Mouse (Mus musculus): ENCODE results near the gene Gcdh. TPM values are rescaled to one million over a fixed set of nuclear protein-coding genes. Genes with fewer than 3 reads are reported as not detected.

Gene Gcdh
- polyA plus RNA-seq, 1 experiment from 2014 or later, result 56.7 TPM

DNA sequence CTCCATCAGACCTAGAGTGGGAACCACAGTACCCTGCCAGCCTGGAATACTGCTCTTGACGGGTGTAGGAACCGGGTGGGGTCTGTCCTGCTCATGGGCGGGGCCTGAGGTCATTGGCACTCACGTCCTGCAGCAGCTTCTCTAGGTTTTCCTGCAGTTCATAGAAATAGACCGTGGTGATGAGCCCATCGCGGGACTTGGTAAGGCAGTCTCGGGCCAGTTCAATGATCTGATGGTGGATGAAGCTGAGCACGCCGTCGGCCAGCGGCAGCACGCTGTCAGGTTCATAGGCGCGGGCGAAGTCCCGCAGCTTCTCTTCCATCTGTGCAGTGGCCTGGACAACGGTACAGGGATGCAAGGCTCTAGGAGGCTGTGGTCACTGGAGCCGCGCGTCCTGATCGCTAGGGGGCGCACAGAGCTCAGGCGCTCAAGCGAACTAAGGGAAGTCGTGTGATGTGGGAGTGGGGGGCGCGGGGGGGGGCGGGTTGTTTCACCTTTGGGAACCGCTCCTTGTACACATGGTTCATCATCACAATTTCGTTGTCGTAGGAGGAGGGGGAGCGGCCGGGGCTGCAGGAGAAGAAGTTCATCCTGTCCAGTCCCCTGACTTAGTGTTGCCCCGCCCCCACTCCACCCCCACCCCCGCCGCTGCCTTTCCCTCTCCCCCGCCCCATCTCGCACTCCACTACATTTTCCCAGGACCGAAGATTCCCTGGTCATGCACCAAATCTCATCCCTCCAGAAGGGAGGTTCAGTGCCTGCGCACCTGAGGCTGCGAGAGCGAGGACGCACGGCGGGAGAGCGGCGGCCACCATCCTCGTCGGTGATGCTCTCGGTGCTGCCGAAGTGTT lies 35.0 kb upstream of the Gcdh start:
- DNase-seq (ENCODE audit: low spot score), result peak; percentile 65
- WGBS, result 5% methylated on average over 52 of the region's 52 CpGs
- ATAC-seq (replicated peaks; ENCODE audit: low FRiP score), result peak; percentile 58; the same call in 1 of the 2 replicates
- peak overlapping the region; percentile 35 for H3K4me3 ChIP-seq (ENCODE audit: low read depth, low read length)
- H3K4me1 ChIP-seq (replicated peaks; ENCODE audit: control insufficient read depth, insufficient read depth, low read length), result peaks cover 6% of the 10 kb centered on the region
- no peak overlapping the region for H3K9ac ChIP-seq (ENCODE audit: low read depth, low read length)
- H3K27ac ChIP-seq (ENCODE audit: low read depth, low read length), result no peak overlapping the region
- no peaks in the 10 kb centered on the region for H3K9me3 ChIP-seq (ENCODE audit: control insufficient read depth, low read length)
- peak overlapping the region; percentile 59 for H3K4me2 ChIP-seq
- H3K27me3 ChIP-seq (replicated peaks; ENCODE audit: control insufficient read depth, insufficient read depth, low read length), result peaks cover 57% of the 10 kb centered on the region
- no peaks in the 10 kb centered on the region for H3K36me3 ChIP-seq (ENCODE audit: control insufficient read depth, insufficient read depth, low read length)

DNA sequence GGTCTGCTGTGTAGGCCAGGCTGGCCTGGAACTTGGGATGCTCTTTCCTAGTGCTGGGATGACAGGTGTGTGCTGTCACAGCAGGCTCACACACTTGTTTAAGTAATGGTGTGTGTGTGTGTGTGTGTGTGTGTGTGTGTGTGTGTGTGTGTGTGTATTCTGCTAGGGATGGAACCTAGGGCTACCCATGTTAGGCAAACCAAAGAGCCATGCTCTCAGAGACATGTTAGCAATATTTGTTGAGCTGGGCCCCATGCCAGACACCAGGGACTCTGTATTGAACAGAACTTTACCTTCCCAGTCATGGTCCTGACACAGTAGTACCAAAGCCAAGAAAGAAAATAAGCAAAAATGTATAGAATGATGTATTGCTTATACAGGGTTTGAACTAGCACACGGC lies 33.8 kb upstream of the Gcdh start:
- H3K27me3 ChIP-seq (replicated peaks; ENCODE audit: control insufficient read depth, insufficient read depth, low read length), result peaks cover 56% of the 10 kb centered on the region
- DNase-seq (ENCODE audit: low spot score) (no peak), ATAC-seq (replicated peaks; ENCODE audit: low FRiP score) (no peak)

DNA sequence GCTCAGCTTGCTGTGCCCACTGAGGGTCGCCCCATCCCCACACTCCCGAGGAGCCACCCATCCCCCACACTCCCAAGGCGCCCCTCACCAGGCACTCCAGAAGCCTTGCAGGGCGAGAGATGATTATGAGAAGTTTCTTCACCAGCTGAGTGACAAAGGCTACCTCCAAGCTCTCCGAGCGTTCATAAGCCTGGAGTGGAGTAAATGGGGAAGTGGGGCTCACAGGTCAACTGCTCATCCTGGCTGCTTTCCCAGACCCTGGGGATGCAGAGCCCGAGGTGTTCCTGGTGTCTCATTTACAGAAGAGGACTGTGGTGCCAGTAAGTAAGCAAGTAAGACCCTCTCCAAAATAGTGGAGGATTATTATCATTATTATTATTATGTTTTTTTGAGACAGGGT lies 31.8 kb upstream of the Gcdh start:
- WGBS, result 58% methylated on average over 7 of the region's 7 CpGs
- ATAC-seq (replicated peaks; ENCODE audit: low FRiP score), result no peak
- no peak for DNase-seq (ENCODE audit: low spot score)
- no peaks in the 10 kb centered on the region for H3K9me3 ChIP-seq (ENCODE audit: control insufficient read depth, low read length)
- H3K4me3 ChIP-seq (ENCODE audit: low read depth, low read length), result no peak overlapping the region
- no peak overlapping the region for H3K4me2 ChIP-seq
- no peak overlapping the region for H3K9ac ChIP-seq (ENCODE audit: low read depth, low read length)
- no peak overlapping the region for H3K27ac ChIP-seq (ENCODE audit: low read depth, low read length)
- peaks cover 39% of the 10 kb centered on the region for H3K27me3 ChIP-seq (replicated peaks; ENCODE audit: control insufficient read depth, insufficient read depth, low read length)
- H3K36me3 ChIP-seq (ENCODE audit: control insufficient read depth, insufficient read depth, low read length), result no peaks in the 10 kb centered on the region
- peaks cover 8% of the 10 kb centered on the region for H3K4me1 ChIP-seq (replicated peaks; ENCODE audit: control insufficient read depth, insufficient read depth, low read length)

More for the DNA sequence above, 33.8 kb upstream of the Gcdh start:
- Histone ChIP-seq H3K9ac (ENCODE audit: low read depth, low read length) (no peak overlapping the region), H3K4me3 (ENCODE audit: low read depth, low read length) (no peak overlapping the region), H3K27ac (ENCODE audit: low read depth, low read length) (no peak overlapping the region), H3K9me3 (ENCODE audit: control insufficient read depth, low read length) (no peaks in the 10 kb centered on the region), H3K36me3 (ENCODE audit: control insufficient read depth, insufficient read depth, low read length) (no peaks in the 10 kb centered on the region), H3K4me2 (no peak overlapping the region), H3K4me1 (replicated peaks; ENCODE audit: control insufficient read depth, insufficient read depth, low read length) (peaks cover 6% of the 10 kb centered on the region)
- 66% methylated on average over 1 of the region's 1 CpGs for WGBS

DNA sequence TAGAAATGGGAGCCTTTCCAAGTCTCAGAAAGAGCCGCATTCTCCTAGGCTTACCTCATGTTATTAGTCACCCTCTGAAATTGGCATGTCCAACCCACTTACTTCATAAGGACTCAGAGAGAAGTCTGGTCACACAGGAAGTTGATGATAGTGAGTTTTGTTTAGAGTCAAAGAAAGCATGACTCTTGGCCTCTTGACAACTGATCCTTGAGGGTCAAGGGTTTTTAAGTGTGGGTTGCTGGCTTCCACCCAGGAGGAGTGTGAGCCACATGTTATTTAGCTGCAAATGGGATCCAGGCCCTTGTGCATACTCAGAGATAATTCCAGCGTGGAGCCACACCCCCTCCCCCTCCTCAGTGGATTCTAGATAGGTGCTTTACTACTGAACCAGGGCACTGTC lies 27.9 kb upstream of the Gcdh start:
- Histone ChIP-seq H3K27ac (ENCODE audit: low read depth, low read length) (no peak overlapping the region), H3K27me3 (replicated peaks; ENCODE audit: control insufficient read depth, insufficient read depth, low read length) (peaks cover 32% of the 10 kb centered on the region), H3K4me1 (replicated peaks; ENCODE audit: control insufficient read depth, insufficient read depth, low read length) (0 out of 2 replicates have a peak, but pooled peaks cover 2% of the 10 kb centered on the region), H3K36me3 (ENCODE audit: control insufficient read depth, insufficient read depth, low read length) (no peaks in the 10 kb centered on the region), H3K4me3 (ENCODE audit: low read depth, low read length) (no peak overlapping the region), H3K9ac (ENCODE audit: low read depth, low read length) (no peak overlapping the region), H3K9me3 (ENCODE audit: control insufficient read depth, low read length) (no peaks in the 10 kb centered on the region), H3K4me2 (no peak overlapping the region)
- WGBS, result 58% methylated on average over 2 of the region's 2 CpGs
- DNase-seq (ENCODE audit: low spot score) (no peak), ATAC-seq (replicated peaks; ENCODE audit: low FRiP score) (no peak)

DNA sequence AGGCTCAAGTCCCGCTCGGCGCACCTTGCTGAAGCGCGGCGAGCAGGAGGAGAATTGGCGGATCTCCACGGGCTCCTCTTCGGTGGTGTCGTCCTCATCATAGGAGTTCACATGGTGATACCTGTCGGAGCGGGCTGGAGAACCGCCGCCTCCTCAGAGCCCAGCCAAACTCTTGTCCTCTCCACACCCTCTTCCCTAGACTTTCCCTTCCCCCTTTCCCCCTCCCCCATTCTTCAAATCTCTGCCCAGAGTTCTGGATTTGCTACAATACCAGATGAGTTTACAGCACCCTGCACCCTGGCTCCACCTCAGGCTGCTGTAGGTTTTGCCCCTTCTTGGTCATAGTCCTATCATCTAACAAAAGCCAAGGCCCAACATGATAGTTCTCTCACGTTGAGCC lies 24.9 kb upstream of the Gcdh start:
- ATAC-seq (replicated peaks; ENCODE audit: low FRiP score) (no peak), DNase-seq (ENCODE audit: low spot score) (no peak)
- no peak overlapping the region for H3K9ac ChIP-seq (ENCODE audit: low read depth, low read length)
- no peaks in the 10 kb centered on the region for H3K36me3 ChIP-seq (ENCODE audit: control insufficient read depth, insufficient read depth, low read length)
- no peak overlapping the region for H3K4me2 ChIP-seq
- no peak overlapping the region for H3K4me3 ChIP-seq (ENCODE audit: low read depth, low read length)
- H3K27me3 ChIP-seq (replicated peaks; ENCODE audit: control insufficient read depth, insufficient read depth, low read length), result peaks cover 28% of the 10 kb centered on the region
- no peak overlapping the region for H3K27ac ChIP-seq (ENCODE audit: low read depth, low read length)
- no peaks in the 10 kb centered on the region for H3K9me3 ChIP-seq (ENCODE audit: control insufficient read depth, low read length)
- 83% methylated on average over 15 of the region's 15 CpGs for WGBS
- peaks cover 2% of the 10 kb centered on the region; the same call in 1 of the 2 replicates for H3K4me1 ChIP-seq (replicated peaks; ENCODE audit: control insufficient read depth, insufficient read depth, low read length)

DNA sequence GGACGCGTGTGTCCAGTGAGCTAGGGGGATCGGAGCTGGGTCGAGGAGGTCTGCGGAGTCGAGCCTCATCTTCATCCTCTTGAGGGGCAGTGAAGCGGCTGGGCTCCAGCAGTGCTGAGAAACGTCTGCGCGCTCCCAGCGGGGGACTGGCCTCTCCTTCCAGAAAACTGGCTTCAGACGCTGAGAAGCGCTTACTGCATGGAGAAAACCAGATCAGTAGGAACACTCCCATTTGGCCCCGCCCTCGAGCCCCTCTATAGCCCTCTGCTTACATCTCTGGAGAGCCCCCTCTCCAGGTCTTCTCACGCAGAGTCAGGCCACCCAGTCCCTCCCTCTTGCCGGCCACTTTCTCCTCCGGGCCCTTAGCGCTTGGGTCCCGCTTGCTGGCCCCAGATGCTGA lies 24.1 kb upstream of the Gcdh start:
- H3K27me3 ChIP-seq (replicated peaks; ENCODE audit: control insufficient read depth, insufficient read depth, low read length), result peaks cover 31% of the 10 kb centered on the region
- H3K27ac ChIP-seq (ENCODE audit: low read depth, low read length), result no peak overlapping the region
- DNase-seq (ENCODE audit: low spot score), result no peak
- H3K36me3 ChIP-seq (ENCODE audit: control insufficient read depth, insufficient read depth, low read length), result no peaks in the 10 kb centered on the region
- no peak overlapping the region for H3K4me2 ChIP-seq
- no peak overlapping the region for H3K9ac ChIP-seq (ENCODE audit: low read depth, low read length)
- ATAC-seq (replicated peaks; ENCODE audit: low FRiP score), result no peak
- 33% methylated on average over 20 of the region's 20 CpGs for WGBS
- H3K4me1 ChIP-seq (replicated peaks; ENCODE audit: control insufficient read depth, insufficient read depth, low read length), result peaks cover 4% of the 10 kb centered on the region
- no peaks in the 10 kb centered on the region for H3K9me3 ChIP-seq (ENCODE audit: control insufficient read depth, low read length)
- no peak overlapping the region for H3K4me3 ChIP-seq (ENCODE audit: low read depth, low read length)

DNA sequence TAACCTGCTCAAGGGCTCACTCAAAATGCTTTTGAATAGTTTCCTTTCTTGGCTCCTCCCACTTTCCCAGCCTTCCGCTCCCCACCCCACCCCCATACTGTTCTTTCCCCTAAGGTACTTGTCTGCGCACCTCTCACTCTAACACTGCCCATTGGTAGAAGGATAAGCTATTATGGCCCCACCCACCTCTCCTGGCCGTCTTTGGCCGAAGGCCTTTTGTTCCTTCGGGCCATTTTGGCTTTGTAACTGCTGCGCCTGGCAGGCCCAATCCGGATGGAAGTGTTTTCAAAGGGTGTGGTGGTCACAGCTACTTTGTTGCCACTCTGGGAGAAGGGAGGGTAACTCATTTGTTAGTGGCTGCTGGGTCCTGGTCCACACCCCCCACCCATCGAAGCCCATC lies 21.5 kb upstream of the Gcdh start:
- H3K27me3 ChIP-seq (replicated peaks; ENCODE audit: control insufficient read depth, insufficient read depth, low read length), result peaks cover 51% of the 10 kb centered on the region
- peaks cover 10% of the 10 kb centered on the region for H3K4me1 ChIP-seq (replicated peaks; ENCODE audit: control insufficient read depth, insufficient read depth, low read length)
- WGBS, result 92% methylated on average over 8 of the region's 8 CpGs

DNA sequence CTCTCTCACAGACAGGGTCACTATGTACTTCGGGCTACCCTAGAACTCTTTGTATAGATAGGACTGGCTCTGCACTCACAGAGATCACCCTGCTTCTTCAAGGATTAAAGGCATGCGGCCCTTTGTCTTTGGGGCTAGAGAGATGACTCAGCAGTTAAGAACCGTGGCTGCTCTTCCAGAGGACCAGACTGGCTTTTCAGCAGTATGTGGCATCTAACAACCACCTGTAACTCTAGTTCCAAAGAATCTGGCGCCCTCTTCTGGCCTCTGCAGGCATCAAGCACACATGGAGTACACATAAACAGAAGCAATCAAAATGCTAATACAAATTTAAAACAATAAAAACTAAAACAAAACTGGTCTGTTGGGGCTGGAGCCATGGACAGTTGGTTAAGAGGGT lies 20.2 kb upstream of the Gcdh start:
- DNase-seq (ENCODE audit: low spot score) (no peak), ATAC-seq (replicated peaks; ENCODE audit: low FRiP score) (no peak)
- Histone ChIP-seq H3K9ac (ENCODE audit: low read depth, low read length) (peak overlapping the region; percentile 64), H3K36me3 (ENCODE audit: control insufficient read depth, insufficient read depth, low read length) (no peaks in the 10 kb centered on the region), H3K9me3 (ENCODE audit: control insufficient read depth, low read length) (no peaks in the 10 kb centered on the region), H3K4me1 (replicated peaks; ENCODE audit: control insufficient read depth, insufficient read depth, low read length) (peaks cover 20% of the 10 kb centered on the region), H3K4me2 (peak overlapping the region; percentile 99), H3K4me3 (ENCODE audit: low read depth, low read length) (peak overlapping the region; percentile 60), H3K27ac (ENCODE audit: low read depth, low read length) (no peak overlapping the region), H3K27me3 (replicated peaks; ENCODE audit: control insufficient read depth, insufficient read depth, low read length) (peaks cover 53% of the 10 kb centered on the region)
- 26% methylated on average over 4 of the region's 4 CpGs for WGBS

More for the DNA sequence above, 21.5 kb upstream of the Gcdh start:
- Histone ChIP-seq H3K4me3 (ENCODE audit: low read depth, low read length) (no peak overlapping the region), H3K9ac (ENCODE audit: low read depth, low read length) (no peak overlapping the region), H3K36me3 (ENCODE audit: control insufficient read depth, insufficient read depth, low read length) (no peaks in the 10 kb centered on the region), H3K9me3 (ENCODE audit: control insufficient read depth, low read length) (no peaks in the 10 kb centered on the region), H3K27ac (ENCODE audit: low read depth, low read length) (no peak overlapping the region), H3K4me2 (no peak overlapping the region)
- DNase-seq (ENCODE audit: low spot score) (no peak), ATAC-seq (replicated peaks; ENCODE audit: low FRiP score) (no peak)

DNA sequence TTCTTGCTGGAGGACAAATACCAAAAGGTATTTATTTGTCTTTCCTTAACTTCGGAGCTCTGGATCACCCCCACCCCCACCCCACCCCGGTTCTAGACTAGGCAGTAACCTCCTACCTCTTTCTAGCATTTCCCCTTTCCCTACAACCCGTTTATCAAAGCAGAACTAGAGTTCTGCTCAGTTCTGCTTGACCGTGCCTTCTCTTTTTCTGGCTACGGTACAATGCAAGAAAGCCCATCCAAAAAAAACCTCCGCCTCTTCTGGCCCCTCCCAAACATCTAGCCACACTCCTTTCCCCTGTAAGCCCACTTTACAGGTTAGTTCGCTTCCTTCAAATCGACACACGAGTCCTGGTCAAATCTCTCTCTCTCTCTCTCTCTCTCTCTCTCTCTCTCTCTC lies 19.8 kb upstream of the Gcdh start:
- Histone ChIP-seq H3K4me1 (replicated peaks; ENCODE audit: control insufficient read depth, insufficient read depth, low read length) (peaks cover 23% of the 10 kb centered on the region), H3K9ac (ENCODE audit: low read depth, low read length) (peak overlapping the region; percentile 64), H3K36me3 (ENCODE audit: control insufficient read depth, insufficient read depth, low read length) (no peaks in the 10 kb centered on the region), H3K9me3 (ENCODE audit: control insufficient read depth, low read length) (no peaks in the 10 kb centered on the region), H3K27ac (ENCODE audit: low read depth, low read length) (peak overlapping the region; percentile 25), H3K4me2 (peak overlapping the region; percentile 99), H3K27me3 (replicated peaks; ENCODE audit: control insufficient read depth, insufficient read depth, low read length) (peaks cover 50% of the 10 kb centered on the region), H3K4me3 (ENCODE audit: low read depth, low read length) (peak overlapping the region; percentile 60)
- ATAC-seq (replicated peaks; ENCODE audit: low FRiP score), result no peak
- DNase-seq (ENCODE audit: low spot score), result no peak
- WGBS, result 11% methylated on average over 9 of the region's 9 CpGs

Measured in liver, embryonic 11.5 days (tissue).